Mouse (Mus musculus) CH12.LX (cell line): ENCODE results near the gene Rpl18a. TPM values are rescaled to one million over a fixed set of nuclear protein-coding genes. Genes with fewer than 3 reads are reported as not detected.

Source experiments
- DNase-seq: peaks from one replicate; pipeline ENCODE4 v3.0.0-alpha.2; 2013; ENCODE audit errors: extremely low read depth
- H3K27ac ChIP-seq: 2 replicates; pipeline ENCODE4 v1.5.1; 2012; ENCODE audit warnings: low read depth, mild to moderate bottlenecking, control low read depth, moderate library complexity; ENCODE audit not compliant: insufficient read depth
- H3K27me3 ChIP-seq: replicated peaks from 2 replicates; pipeline ENCODE3; 2012; ENCODE audit warnings: inconsistent platforms
- H3K36me3 ChIP-seq, 2 experiments: replicated peaks in 1 of 2; 2 replicates each; pipeline versions ENCODE3 to v1.6.1; 2012; ENCODE audit warnings: inconsistent platforms in 1 of 2, low read length in 1 of 2, mild to moderate bottlenecking in 1 of 2, mixed read lengths in 1 of 2, moderate library complexity in 1 of 2; ENCODE audit not compliant: control insufficient read depth in 1 of 2, insufficient read depth in 1 of 2
- H3K4me1 ChIP-seq, 2 experiments: 2 replicates each; pipeline ENCODE4 v1.6.1; 2012; ENCODE audit warnings: inconsistent platforms in 1 of 2, moderate library complexity in 1 of 2; ENCODE audit not compliant: insufficient read depth in 2 of 2, control insufficient read depth in 1 of 2
- H3K4me2 ChIP-seq: 2 replicates; pipeline ENCODE4 v1.6.1; 2012; ENCODE audit warnings: low read depth, mild to moderate bottlenecking, control low read depth; ENCODE audit not compliant: poor library complexity, insufficient read depth, severe bottlenecking
- H3K4me3 ChIP-seq, 3 experiments: fragments of 150-350 bp in 1 of 3; sonication (generic) in 1 of 3; replicated peaks in 1 of 3; 2 replicates each; pipeline versions ENCODE3 to v1.5.1; 2011 to 2012; ENCODE audit warnings: low read depth in 2 of 3, low read length in 2 of 3, mild to moderate bottlenecking in 2 of 3, moderate library complexity in 2 of 3, control low read depth in 1 of 3, improper control_type of control experiment in 1 of 3, inconsistent platforms in 1 of 3, mixed read lengths in 1 of 3; ENCODE audit not compliant: poor library complexity in 1 of 3
- H3K79me2 ChIP-seq: replicated peaks from 2 replicates; pipeline ENCODE4 v1.6.1; 2012; ENCODE audit warnings: mild to moderate bottlenecking, moderate library complexity; ENCODE audit not compliant: control insufficient read depth, poor library complexity, insufficient read depth, severe bottlenecking; ENCODE audit errors: extremely low read depth
- H3K9ac ChIP-seq: 2 replicates; pipeline ENCODE4 v1.6.1; 2012; ENCODE audit warnings: low read depth, mild to moderate bottlenecking, control low read depth, moderate library complexity; ENCODE audit not compliant: insufficient read depth
- H3K9me3 ChIP-seq: replicated peaks from 2 replicates; pipeline ENCODE3; 2012; ENCODE audit warnings: low read length, inconsistent platforms, mixed read lengths
- BHLHE40 ChIP-seq: IDR thresholded peaks from 2 replicates; pipeline ENCODE4 v1.6.1; 2011; ENCODE audit warnings: mild to moderate bottlenecking, low read depth, low read length, improper control_type of control experiment
- CHD1 ChIP-seq: IDR thresholded peaks from 2 replicates; pipeline ENCODE4 v1.6.1; 2012; ENCODE audit warnings: low read depth, low read length, improper control_type of control experiment, inconsistent platforms
- CHD2 ChIP-seq: IDR thresholded peaks from 2 replicates; pipeline ENCODE4 v1.6.1; 2011; ENCODE audit warnings: low read length, improper control_type of control experiment
- CTCF ChIP-seq, 2 experiments: IDR thresholded peaks in 1 of 2; conservative IDR thresholded peaks in 1 of 2; 2 replicates each; pipeline ENCODE4 v1.5.1; 2011 to 2012; ENCODE audit warnings: low read depth in 2 of 2, low read length in 2 of 2, improper control_type of control experiment in 1 of 2, inconsistent platforms in 1 of 2, mild to moderate bottlenecking in 1 of 2, moderate library complexity in 1 of 2
- ELF1 ChIP-seq: IDR thresholded peaks from 2 replicates; pipeline ENCODE4 v1.6.1; 2014; ENCODE audit warnings: low read depth, mild to moderate bottlenecking, inconsistent platforms, low read length, improper control_type of control experiment
- ETS1 ChIP-seq: conservative IDR thresholded peaks from 2 replicates; pipeline ENCODE4 v1.6.1; 2012; ENCODE audit warnings: low read depth, mild to moderate bottlenecking, inconsistent platforms, low read length, improper control_type of control experiment, moderate library complexity
- GABPA ChIP-seq: IDR thresholded peaks from 2 replicates; pipeline ENCODE4 v1.6.1; 2012; ENCODE audit warnings: low read depth, low read length, improper control_type of control experiment, inconsistent platforms; ENCODE audit not compliant: insufficient replicate concordance
- JUN ChIP-seq: IDR thresholded peaks from 2 replicates; pipeline ENCODE4 v1.6.1; 2011; ENCODE audit warnings: low read depth, mild to moderate bottlenecking, low read length, improper control_type of control experiment, moderate library complexity; ENCODE audit not compliant: insufficient read depth
- JUND ChIP-seq: conservative IDR thresholded peaks from 2 replicates; pipeline ENCODE4 v1.6.1; 2011; ENCODE audit warnings: low read depth, low read length, improper control_type of control experiment
- MAFK ChIP-seq: IDR thresholded peaks from 2 replicates; pipeline ENCODE4 v1.6.1; 2011; ENCODE audit warnings: low read length, improper control_type of control experiment; ENCODE audit not compliant: insufficient replicate concordance
- MEF2A ChIP-seq: IDR thresholded peaks from 2 replicates; pipeline ENCODE4 v1.6.1; 2014; ENCODE audit warnings: low read depth, mild to moderate bottlenecking, inconsistent platforms, low read length, improper control_type of control experiment, borderline replicate concordance
- MXI1 ChIP-seq: IDR thresholded peaks from 2 replicates; pipeline ENCODE4 v1.6.1; 2011; ENCODE audit warnings: mild to moderate bottlenecking, low read depth, low read length, improper control_type of control experiment
- NELFE ChIP-seq: IDR thresholded peaks from 2 replicates; pipeline ENCODE4 v1.6.1; 2011; ENCODE audit warnings: low read depth, low read length, improper control_type of control experiment
- NRF1 ChIP-seq: IDR thresholded peaks from 2 replicates; pipeline ENCODE4 v1.6.1; 2014; ENCODE audit warnings: low read depth, mild to moderate bottlenecking, inconsistent platforms, low read length, improper control_type of control experiment, moderate library complexity
- PAX5 ChIP-seq: IDR thresholded peaks from 2 replicates; pipeline ENCODE4 v1.6.1; 2012; ENCODE audit warnings: low read length, inconsistent platforms, mixed read lengths
- POLR2AphosphoS2 ChIP-seq: IDR thresholded peaks from 2 replicates; pipeline ENCODE4 v1.6.1; 2011; ENCODE audit warnings: low read depth, low read length, improper control_type of control experiment
- RAD21 ChIP-seq: IDR thresholded peaks from 2 replicates; pipeline ENCODE4 v1.6.1; 2011; ENCODE audit warnings: low read depth, mild to moderate bottlenecking, low read length, improper control_type of control experiment, moderate library complexity
- RCOR1 ChIP-seq: conservative IDR thresholded peaks from 2 replicates; pipeline ENCODE4 v1.6.1; 2012; ENCODE audit warnings: low read depth, mild to moderate bottlenecking, inconsistent platforms, low read length, improper control_type of control experiment
- SIN3A ChIP-seq: IDR thresholded peaks from 2 replicates; pipeline ENCODE4 v1.6.1; 2012; ENCODE audit warnings: low read length, improper control_type of control experiment, inconsistent platforms
- SMC3 ChIP-seq: IDR thresholded peaks from 2 replicates; pipeline ENCODE4 v1.6.1; 2011; ENCODE audit warnings: low read depth, low read length, improper control_type of control experiment
- USF1 ChIP-seq: IDR thresholded peaks from 2 replicates; pipeline ENCODE4 v1.6.1; 2014; ENCODE audit warnings: low read depth, mild to moderate bottlenecking, inconsistent platforms, low read length, improper control_type of control experiment
- USF2 ChIP-seq: conservative IDR thresholded peaks from 2 replicates; pipeline ENCODE4 v1.6.1; 2011; ENCODE audit warnings: low read depth, low read length, improper control_type of control experiment
- ZC3H11A ChIP-seq: IDR thresholded peaks from 2 replicates; pipeline ENCODE4 v1.6.1; 2012; ENCODE audit warnings: low read depth, mild to moderate bottlenecking, inconsistent platforms, low read length, improper control_type of control experiment
- ZNF384 ChIP-seq: IDR thresholded peaks from 2 replicates; pipeline ENCODE4 v1.6.1; 2012; ENCODE audit warnings: low read depth, low read length, improper control_type of control experiment, inconsistent platforms
- dilution Hi-C: fragments of 300-500 bp; cut with MboI; formaldehyde crosslinking; loops from 2 replicates; pipeline ENCODE4 v1.14.3; 2020; ENCODE audit warnings: low sequenced_read_pairs; ENCODE audit not compliant: extremely low pct_unique_long_range_greater_than_20kb, extremely low pct_ligation_motif_present
- in situ Hi-C: fragments of 300-500 bp; cut with MboI; formaldehyde crosslinking; loops from 3 replicates; pipeline ENCODE4 v1.14.3; 2019; ENCODE audit warnings: low sequenced_read_pairs, low pct_ligation_motif_present, low pct_unique_long_range_greater_than_20kb, mixed read lengths
- polyA plus RNA-seq: library from polyadenylated mRNA; unstranded; fragments of >175 nt; gene quantifications from 2 replicates; pipeline ENCODE4 v1.2.1, GENCODE M21; 2012; ENCODE audit warnings: low read depth; ENCODE audit not compliant: insufficient read length
- total RNA-seq, 2 experiments: library from RNA; depleted of rRNA; stranded (reverse); fragments of 300-350 nt in 1 of 2; fragments of >200 nt in 1 of 2; gene quantifications; 2 replicates each; pipeline ENCODE4 v1.2.3; 2012 to 2014

Rpl18a gene
- total and polyA plus RNA-seq, 3 experiments = 2,035 to 5,917 (median 3,837) TPM

DNA sequence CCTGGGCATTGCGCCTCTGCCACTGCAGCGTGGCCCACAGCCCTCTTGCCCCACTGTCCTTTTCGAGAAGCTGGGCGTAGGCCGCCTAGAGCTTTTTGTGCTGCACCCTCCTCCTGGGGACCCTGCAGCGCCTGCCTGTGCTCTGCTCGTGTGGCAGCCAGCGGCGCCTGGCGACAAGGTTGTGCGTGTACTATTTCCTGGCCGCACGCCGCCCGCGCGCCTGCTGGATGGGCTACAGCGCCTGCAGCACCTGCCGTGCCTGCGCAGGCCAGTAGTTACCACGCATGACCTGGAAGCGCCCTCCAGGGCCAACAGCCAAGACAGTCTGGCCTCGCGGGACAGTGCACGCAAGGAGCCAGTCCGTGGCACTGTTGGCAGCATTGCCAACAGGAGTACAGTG lies 16.3 kb upstream of the Rpl18a start:
- no peaks in the 10 kb centered on the region for H3K9me3 ChIP-seq
- no peak overlapping the region for H3K9ac ChIP-seq
- H3K4me1 ChIP-seq = peaks cover 0 to 8% of the 10 kb centered on the region in 2 experiments; a peak in 2 of 4 replicates
- dilution Hi-C loops (no loop called here), in situ Hi-C loops (no loop called here)
- H3K79me2 ChIP-seq = 0 out of 2 replicates have a peak, but pooled peaks cover 7% of the 10 kb centered on the region
- H3K4me3 ChIP-seq = no peak overlapping the region
- TF ChIP-seq RAD21 = no peak
- TF ChIP-seq PAX5 = no peak
- TF ChIP-seq POLR2AphosphoS2 = no peak
- no peak for TF ChIP-seq CHD2
- no peak for TF ChIP-seq ELF1
- no peak for TF ChIP-seq ETS1
- TF ChIP-seq MEF2A = no peak
- TF ChIP-seq USF1 = no peak
- TF ChIP-seq RCOR1 = no peak
- TF ChIP-seq JUN = no peak
- TF ChIP-seq NRF1 = no peak
- no peak for TF ChIP-seq ZC3H11A
- no peak for DNase-seq
- no peak overlapping the region for H3K4me2 ChIP-seq
- no peaks in the 10 kb centered on the region for H3K27me3 ChIP-seq
- peaks cover 74 to 86% of the 10 kb centered on the region in 2 experiments for H3K36me3 ChIP-seq
- no peak overlapping the region for H3K27ac ChIP-seq

DNA sequence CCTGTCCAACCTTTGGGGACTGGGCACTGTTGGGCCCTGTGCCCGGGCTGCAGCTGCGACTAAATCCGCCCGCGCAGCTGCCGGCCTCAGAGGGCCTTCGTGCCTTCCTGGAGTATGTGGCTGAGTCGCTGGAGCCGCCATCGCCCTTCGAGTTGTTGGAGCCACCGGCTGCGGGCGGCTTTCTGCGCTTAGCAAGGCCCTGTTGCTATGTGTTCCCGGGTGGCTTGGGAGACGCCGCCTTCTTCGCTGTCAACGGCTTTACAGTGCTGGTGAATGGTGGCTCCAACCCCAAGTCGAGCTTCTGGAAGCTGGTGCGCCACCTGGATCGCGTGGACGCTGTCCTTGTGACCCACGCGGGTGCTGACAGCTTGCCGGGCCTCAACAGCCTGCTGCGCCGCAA lies 15.7 kb upstream of the Rpl18a start:
- DNase-seq = no peak
- peaks cover 69 to 81% of the 10 kb centered on the region in 2 experiments for H3K36me3 ChIP-seq
- no peaks in the 10 kb centered on the region for H3K9me3 ChIP-seq
- H3K27me3 ChIP-seq = no peaks in the 10 kb centered on the region
- TF ChIP-seq SMC3 (no peak), MXI1 (no peak), PAX5 (no peak), ZNF384 (no peak), NELFE (no peak), JUND (no peak), CTCF (conservative IDR thresholded peaks at IDR 0.05 in 1 of 2, IDR thresholded peaks at IDR 0.05 in 1 of 2; ENCODE audit: low read depth in 2 of 2, low read length in 2 of 2) (no peak), SIN3A (no peak), MAFK (no peak), GABPA (no peak), CHD1 (no peak), ELF1 (no peak), BHLHE40 (no peak), USF2 (no peak), USF1 (no peak)
- H3K79me2 ChIP-seq = 0 out of 2 replicates have a peak, but pooled peaks cover 7% of the 10 kb centered on the region
- in situ Hi-C loops (no loop called here), dilution Hi-C loops (no loop called here)
- peaks cover 0 to 8% of the 10 kb centered on the region in 2 experiments; a peak in 2 of 4 replicates for H3K4me1 ChIP-seq
- no peak overlapping the region for H3K27ac ChIP-seq
- H3K4me2 ChIP-seq = no peak overlapping the region
- no peak overlapping the region for H3K4me3 ChIP-seq
- no peak overlapping the region for H3K9ac ChIP-seq
